Mouse (Mus musculus) leukemia stem cell, adult 10-12 weeks (primary cell): ENCODE measurements around the gene Gm8251. TPM values are rescaled to one million over a fixed set of nuclear protein-coding genes. Genes with fewer than 3 reads are reported as not detected.

Experiments used
- polyA plus RNA-seq: library from polyadenylated mRNA; stranded (reverse); fragments of >175 nt; gene quantifications from 2 replicates; pipeline ENCODE4 v1.2.3, GENCODE M21; 2012; ENCODE audit warnings: low replicate concordance

Gm8251 gene
- 0.03 and 0.18 TPM in 2 replicates for polyA plus RNA-seq

GRCm38 (mm10) chr1:44061836-44062235, at the start of gene Gm8251:
Gm8251 (minus strand) TSS chr1:44061936.

GRCm38 (mm10) chr1:44102259-44102717, 40.6 kb upstream of the Gm8251 start, which contains the start of gene Tex30:
Tex30 (minus strand) TSS chr1:44102441.

GRCm38 (mm10) chr1:44019934-44020333, 41.8 kb downstream of the Gm8251 start, which contains the start of gene Mettl21c:
Mettl21c (minus strand) TSS chr1:44020034.

Other genes with a start within 250 kb of the Gm8251 start
- 6.0 and 9.3 TPM in 2 replicates for gene Uxs1, start 234.1 kb downstream of the Gm8251 start, polyA plus RNA-seq
- gene Tpp2, start 128.3 kb downstream of the Gm8251 start, polyA plus RNA-seq = 3.5 and 14.1 TPM in 2 replicates
- gene Mettl21c, start 41.9 kb downstream of the Gm8251 start, polyA plus RNA-seq = 0.07 TPM in 1 of 2 replicates, not detected in the other
- gene Tex30, start 40.5 kb upstream of the Gm8251 start, polyA plus RNA-seq = 6.8 and 7.7 TPM in 2 replicates
- gene Kdelc1, start 56.9 kb upstream of the Gm8251 start, polyA plus RNA-seq = 1.5 and 8.2 TPM in 2 replicates
- gene Bivm, start 57.0 kb upstream of the Gm8251 start, polyA plus RNA-seq = 0.53 and 4.7 TPM in 2 replicates
- 4.0 TPM in 2 replicates for gene Ercc5, start 85.8 kb upstream of the Gm8251 start, polyA plus RNA-seq
- gene Mettl21e, start 157.0 kb upstream of the Gm8251 start, polyA plus RNA-seq = 0.06 TPM in 1 of 2 replicates, not detected in the other